Mouse (Mus musculus) adrenal gland, adult 2 months (tissue): ENCODE results near the gene Crip2. TPM values are rescaled to one million over a fixed set of nuclear protein-coding genes. Genes with fewer than 3 reads are reported as not detected.

ENCODE experiments used
- DNase-seq: peaks from one replicate; pipeline ENCODE4 v3.0.0; 2021
- long read RNA-seq: library from polyadenylated mRNA; stranded (forward); transcript quantifications from one replicate; pipeline ENCODE4 v2.0.0, GENCODE M21; 2021
- polyA plus RNA-seq: library from polyadenylated mRNA; depleted of rRNA; stranded (reverse); fragments of >200 nt; gene quantifications from 2 replicates; pipeline ENCODE4 v1.2.3, GENCODE M21; 2012; rRNA removed
- total RNA-seq, 2 experiments: library from RNA; stranded (reverse); gene quantifications; 2 replicates each; pipeline ENCODE4 v1.2.3; 2021

Crip2 gene
- total RNA-seq: 10 to 100 TPM; 57.5 to 58.2 TPM
- 159 and 168 TPM in 2 replicates for polyA plus RNA-seq
- long read RNA-seq, transcript Crip2-201 (7 exons, 1,439 nt): major isoform, 61 of 67 reads
- long read RNA-seq, partial matches to known transcripts: 1 of 67 reads
- long read RNA-seq, other reads (novel, unspliced or antisense): 3 of 67 reads

- peak; percentile 92 for DNase-seq
Observed at GRCm38 (mm10) chr12:113139908-113140615, at the start of gene Crip2. Gene Crip2 (plus strand): TSS chr12:113140236.

- no peak for DNase-seq
Observed at GRCm38 (mm10) chr12:113097040-113097439, 43.0 kb upstream of the Crip2 start.

DNA sequence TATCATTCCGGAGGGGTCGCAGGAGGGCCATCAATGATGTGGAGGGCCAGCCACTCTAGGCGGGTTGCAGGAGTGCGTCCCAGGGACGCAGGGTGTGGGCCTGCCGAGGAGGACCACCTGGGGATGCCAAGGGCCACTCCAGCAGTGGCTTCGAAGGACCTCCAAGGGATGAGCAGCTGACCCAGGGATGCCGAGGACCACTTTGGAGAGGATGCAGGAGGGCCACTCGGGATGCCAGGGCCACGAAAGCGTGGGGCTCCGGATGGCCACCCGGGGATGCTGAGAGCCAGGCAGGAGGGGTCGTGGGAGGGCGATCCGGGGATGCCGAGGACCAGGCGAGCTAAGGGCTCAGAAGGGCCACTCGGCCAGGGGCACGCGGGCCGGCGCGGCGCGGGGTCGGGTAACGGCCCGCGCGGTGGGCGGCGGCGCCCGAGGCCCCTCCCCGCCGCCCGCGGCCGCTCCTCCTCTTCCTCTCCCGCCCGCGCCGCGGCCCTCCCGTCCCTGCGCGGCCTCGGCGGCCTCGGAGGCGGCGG is 42.2 kb upstream of the Crip2 start, which contains the start of gene Mta1:
Gene Mta1, plus strand, starts transcription at position 530 of the 533 bp plus-strand sequence.
- DNase-seq: peak; percentile 66

- DNase-seq: peak; percentile 70
Observed at GRCm38 (mm10) chr12:113098530-113099151, 41.4 kb upstream of the Crip2 start.

- DNase-seq: peak; percentile 19
Observed at GRCm38 (mm10) chr12:113099470-113100237, 40.4 kb upstream of the Crip2 start.

DNA sequence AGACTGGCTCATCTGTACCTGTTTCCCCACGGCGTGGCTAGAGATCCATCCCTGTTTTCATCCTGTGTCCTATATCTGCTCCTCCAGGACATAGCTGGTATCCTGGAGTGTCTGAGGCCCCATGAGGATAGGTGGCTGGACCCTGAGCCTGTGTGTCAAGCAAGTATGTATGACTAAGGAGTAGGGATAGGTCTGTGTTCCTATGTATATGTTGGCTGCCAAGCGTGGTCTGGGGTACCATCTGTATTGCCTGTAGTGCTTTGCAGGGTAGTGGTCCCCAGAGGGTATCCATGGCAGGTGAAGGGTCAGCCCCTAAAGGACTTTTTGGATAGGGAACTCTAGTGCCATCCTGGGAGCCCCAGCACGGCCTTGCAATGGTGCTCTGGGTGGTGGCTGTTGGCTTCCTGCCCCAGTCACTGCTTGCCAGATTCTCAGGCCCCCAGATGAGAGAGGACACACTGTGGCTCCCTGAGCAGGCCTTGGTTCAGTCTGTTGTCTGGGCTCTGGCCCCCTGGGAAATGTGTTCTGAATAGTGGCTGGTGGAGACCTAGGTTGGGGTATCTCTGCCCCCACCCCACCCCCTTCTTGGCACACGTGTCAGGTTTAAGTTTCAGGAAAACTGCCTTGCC is 39.5 kb upstream of the Crip2 start:
- peak; percentile 81 for DNase-seq

GRCm38 (mm10) chr12:113101251-113101960 is 38.6 kb upstream of the Crip2 start:
- no peak for DNase-seq

DNA sequence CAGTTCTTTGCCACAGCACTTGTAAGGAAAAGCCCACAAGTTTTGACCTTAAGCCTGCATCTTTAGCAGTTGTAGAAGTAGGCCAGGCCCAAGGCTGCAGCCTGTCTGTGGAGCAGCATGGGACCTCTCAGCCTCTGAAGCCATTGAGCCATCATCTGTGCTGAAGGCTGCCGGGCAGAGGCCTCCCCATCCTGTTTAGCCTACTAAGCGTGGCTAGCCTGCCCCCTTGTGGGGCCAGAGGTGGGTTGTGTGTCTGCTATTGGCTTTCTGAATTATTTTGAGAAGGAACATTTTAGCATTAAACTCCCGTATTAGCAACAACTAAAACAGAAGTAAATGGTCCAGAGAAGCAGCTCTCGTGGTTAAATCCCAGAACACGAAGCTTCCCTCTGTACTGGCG is 37.6 kb upstream of the Crip2 start:
- DNase-seq: peak; percentile 85

DNA sequence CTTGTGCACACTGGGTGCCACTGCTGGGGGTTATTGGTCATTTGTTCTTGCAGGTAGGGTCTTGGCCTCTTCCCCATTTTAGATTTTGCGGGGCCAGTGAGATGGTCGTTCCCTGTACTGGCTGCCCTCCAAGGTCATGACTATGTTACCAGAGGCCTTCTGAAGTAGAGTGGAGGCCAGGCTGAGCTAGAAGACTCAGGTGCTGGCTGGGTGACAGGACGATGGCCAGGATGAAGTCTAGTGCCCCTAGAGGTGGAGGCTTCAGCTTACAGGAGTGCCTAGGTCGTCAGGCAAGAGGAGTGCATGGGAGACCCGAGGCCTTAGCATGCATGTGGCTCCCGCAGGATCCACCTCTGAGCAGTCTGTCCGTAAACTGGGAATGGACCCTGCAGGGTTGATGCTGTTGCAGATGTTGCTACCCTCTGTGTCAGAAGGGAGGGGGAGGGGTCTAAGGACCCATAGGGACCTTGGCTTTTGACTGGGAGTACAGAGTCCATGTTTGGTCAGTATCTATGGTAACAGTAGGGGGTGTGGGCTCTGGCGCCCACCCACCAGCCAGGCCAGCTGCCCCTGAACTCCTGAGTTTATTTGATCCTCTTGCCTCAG is 36.1 kb upstream of the Crip2 start:
- DNase-seq: peak; percentile 64

DNA sequence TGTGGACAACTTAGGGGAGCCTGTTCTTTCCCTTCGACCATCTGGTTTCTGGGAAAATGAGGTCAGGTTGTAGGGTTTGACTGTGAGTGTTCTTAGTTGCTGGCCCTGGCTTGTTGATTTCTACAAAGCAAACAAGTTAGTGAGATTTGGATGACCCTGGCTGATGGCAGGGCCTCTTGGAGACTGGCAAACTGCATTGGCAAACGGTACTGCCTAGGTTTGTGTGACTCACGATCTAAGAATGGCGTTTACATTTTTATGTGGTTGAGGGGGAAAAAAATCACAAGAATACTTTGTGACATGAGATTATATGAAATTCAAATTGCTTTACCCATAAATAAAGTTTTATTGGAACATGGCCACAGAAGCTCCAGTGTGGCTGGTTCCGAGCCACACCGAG is 33.6 kb upstream of the Crip2 start:
- DNase-seq: peak; percentile 62

GRCm38 (mm10) chr12:113107431-113108124 is 32.5 kb upstream of the Crip2 start:
- no peak for DNase-seq

DNA sequence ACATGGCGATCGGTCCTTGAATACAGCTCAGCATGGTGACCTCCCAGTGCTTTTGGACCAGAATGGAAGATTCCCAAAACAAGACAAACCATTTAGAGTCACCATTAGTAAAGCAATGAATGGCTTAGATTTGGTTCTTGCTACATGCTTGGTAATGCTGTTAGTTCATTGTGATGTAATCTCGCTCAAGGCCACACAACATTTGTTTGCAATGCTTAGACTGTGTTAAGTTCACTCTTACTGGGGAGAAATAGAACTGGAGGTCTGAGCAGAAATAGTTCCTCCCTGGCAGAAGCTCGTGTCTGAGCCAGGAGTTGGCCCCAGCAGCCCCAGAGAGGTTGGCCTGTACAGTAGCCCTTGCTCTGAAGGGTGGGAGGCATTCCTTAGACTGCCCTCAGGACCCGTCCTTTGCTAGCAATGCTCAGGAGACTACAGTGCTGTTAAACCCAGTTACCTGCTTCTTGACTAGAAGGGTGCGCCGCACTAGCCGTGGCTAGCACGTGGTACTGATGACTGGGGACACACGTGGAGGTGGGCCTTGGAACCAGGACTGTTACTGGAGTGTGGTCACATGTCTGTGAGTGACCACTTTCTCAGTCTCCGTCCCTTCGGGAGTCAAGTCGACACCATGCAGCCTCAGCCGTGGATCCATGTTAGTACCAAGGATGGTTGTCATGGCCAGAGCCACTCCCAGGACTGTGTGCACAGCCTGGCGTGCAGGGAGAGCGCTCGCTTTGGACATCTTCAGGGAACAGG is 31.3 kb upstream of the Crip2 start:
- peak; percentile 64 for DNase-seq

- no peak for DNase-seq
Observed at GRCm38 (mm10) chr12:113109801-113110200, 30.2 kb upstream of the Crip2 start.

DNA sequence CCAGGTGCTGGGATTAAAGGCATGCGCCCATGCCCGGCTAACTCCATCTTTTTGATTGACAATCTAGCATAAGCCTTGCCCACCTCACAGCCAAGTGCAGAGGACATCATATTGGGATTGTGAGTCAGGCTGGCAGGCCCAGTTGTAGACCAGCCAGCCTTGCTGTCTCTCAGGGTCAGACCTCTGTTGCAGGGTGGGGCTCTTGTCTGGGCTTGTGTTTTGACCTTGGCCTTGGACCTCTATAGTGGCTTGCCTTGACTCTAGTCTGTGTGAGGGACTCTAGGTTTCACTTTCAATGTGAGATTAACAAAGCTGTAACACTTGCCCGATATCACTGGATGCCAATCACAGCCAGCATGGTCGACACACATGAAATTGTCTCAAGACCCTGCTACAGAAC is 25.9 kb upstream of the Crip2 start:
- peak; percentile 76 for DNase-seq

GRCm38 (mm10) chr12:113114856-113115538 is 25.0 kb upstream of the Crip2 start:
- DNase-seq: no peak

DNA sequence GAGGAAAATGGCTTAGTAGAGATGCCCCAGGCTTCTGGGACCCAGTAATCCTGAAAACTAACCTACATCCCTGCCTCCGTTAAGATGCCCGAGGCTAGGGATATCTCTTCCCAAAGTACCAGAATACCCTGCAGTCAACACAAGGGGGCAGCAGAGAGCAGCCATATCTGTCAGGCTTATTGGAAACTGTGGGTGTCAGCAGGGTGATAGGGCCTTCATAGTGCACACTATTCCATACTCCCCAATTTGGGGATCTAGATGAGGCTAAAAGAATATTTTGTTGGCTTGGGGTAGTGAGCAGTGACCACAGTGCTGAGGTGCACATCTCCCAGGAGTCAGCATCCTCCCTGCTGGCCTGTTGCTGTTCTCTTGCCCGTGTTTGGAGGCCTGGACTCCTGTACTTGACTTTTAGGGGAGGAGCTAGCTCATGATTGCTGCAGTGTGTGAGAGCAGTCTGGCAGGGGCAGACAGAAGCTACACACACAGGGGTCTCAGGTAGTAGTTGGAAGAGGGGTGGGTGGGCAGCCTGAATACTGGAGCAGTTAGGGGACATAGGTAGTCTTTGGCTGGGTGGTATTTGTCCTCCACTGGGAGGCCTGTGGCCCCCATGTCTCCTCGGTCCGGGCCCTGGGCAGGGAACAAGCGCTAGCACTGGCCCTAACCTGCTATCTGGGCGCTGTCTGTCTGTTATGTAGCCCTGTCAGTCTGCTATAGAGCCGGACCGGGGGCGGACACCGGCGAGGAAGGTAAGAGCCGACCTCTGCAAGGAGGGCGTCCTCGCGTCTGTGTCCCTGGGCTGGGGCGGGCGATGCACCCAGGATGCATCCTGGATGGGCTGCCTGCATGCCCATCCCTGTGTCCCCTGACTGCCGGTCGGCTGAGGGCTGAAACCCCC is 20.3 kb upstream of the Crip2 start:
- DNase-seq: peak; percentile 80

GRCm38 (mm10) chr12:113124726-113125125 is 15.3 kb upstream of the Crip2 start:
- no peak for DNase-seq

- DNase-seq: no peak
Observed at GRCm38 (mm10) chr12:113130732-113131131, 9.3 kb upstream of the Crip2 start.
